Mouse (Mus musculus): ENCODE results near the gene Sowahc.

The Sowahc gene

GRCm38 (mm10) chr10:59221473-59222270 lies at the start of gene Sowahc, which contains the start of gene Sept10:
Sowahc (plus strand) TSS chr10:59221953.
Sept10 (minus strand) TSS chr10:59221847.
- peak; percentile 94 to 97 for DNase-seq (ENCODE audit: low spot score in 2 of 2)

GRCm38 (mm10) chr10:59172539-59172938 lies 49.2 kb upstream of the Sowahc start:
- no peak for DNase-seq (ENCODE audit: low spot score in 2 of 2)

- no peak for DNase-seq (ENCODE audit: low spot score in 2 of 2)
These were observed 42.1 kb upstream of the Sowahc start for GRCm38 (mm10) chr10:59179620-59180019.

GRCm38 (mm10) chr10:59182306-59182705 lies 39.4 kb upstream of the Sowahc start:
- DNase-seq (ENCODE audit: low spot score in 2 of 2), result no peak

- DNase-seq (ENCODE audit: low spot score in 2 of 2), result no peak
These were observed 26.9 kb upstream of the Sowahc start for GRCm38 (mm10) chr10:59194891-59195290.

- DNase-seq (ENCODE audit: low spot score in 2 of 2), result no peak
These were observed 25.0 kb upstream of the Sowahc start for GRCm38 (mm10) chr10:59196763-59197162.

- DNase-seq (ENCODE audit: low spot score in 2 of 2), result no peak
These were observed 21.7 kb upstream of the Sowahc start for GRCm38 (mm10) chr10:59200011-59200410.

GRCm38 (mm10) chr10:59220824-59221472 lies 805 bp upstream of the Sowahc start:
- DNase-seq (ENCODE audit: low spot score in 2 of 2), result no peak

GRCm38 (mm10) chr10:59222271-59223101 lies 733 bp downstream of the Sowahc start:
- DNase-seq (ENCODE audit: low spot score in 2 of 2), result peak; percentile 12 to 26

GRCm38 (mm10) chr10:59223301-59223700 lies 1.5 kb downstream of the Sowahc start:
- DNase-seq (ENCODE audit: low spot score in 2 of 2), result no peak

GRCm38 (mm10) chr10:59223890-59224289 lies 2.1 kb downstream of the Sowahc start:
- no peak for DNase-seq (ENCODE audit: low spot score in 2 of 2)

GRCm38 (mm10) chr10:59225137-59225536 lies 3.4 kb downstream of the Sowahc start:
- no peak for DNase-seq (ENCODE audit: low spot score in 2 of 2)

GRCm38 (mm10) chr10:59229205-59229820 lies 7.6 kb downstream of the Sowahc start:
- DNase-seq (ENCODE audit: low spot score in 2 of 2), result no peak

- DNase-seq (ENCODE audit: low spot score in 2 of 2), result no peak
These were observed 13.5 kb downstream of the Sowahc start for GRCm38 (mm10) chr10:59235227-59235626.

GRCm38 (mm10) chr10:59235847-59236246 lies 14.1 kb downstream of the Sowahc start:
- no peak for DNase-seq (ENCODE audit: low spot score in 2 of 2)

GRCm38 (mm10) chr10:59236486-59236885 lies 14.7 kb downstream of the Sowahc start:
- DNase-seq (ENCODE audit: low spot score in 2 of 2), result no peak

GRCm38 (mm10) chr10:59237757-59238156 lies 16.0 kb downstream of the Sowahc start:
- no peak for DNase-seq (ENCODE audit: low spot score in 2 of 2)

GRCm38 (mm10) chr10:59241141-59241541 lies 19.4 kb downstream of the Sowahc start:
- DNase-seq (ENCODE audit: low spot score in 2 of 2), result no peak

GRCm38 (mm10) chr10:59249531-59249930 lies 27.8 kb downstream of the Sowahc start:
- DNase-seq (ENCODE audit: low spot score in 2 of 2), result no peak

- no peak for DNase-seq (ENCODE audit: low spot score in 2 of 2)
These were observed 28.9 kb downstream of the Sowahc start for GRCm38 (mm10) chr10:59250679-59251078.

- DNase-seq (ENCODE audit: low spot score in 2 of 2), result no peak
These were observed 30.2 kb downstream of the Sowahc start for GRCm38 (mm10) chr10:59251980-59252379.

- DNase-seq (ENCODE audit: low spot score in 2 of 2), result no peak
These were observed 30.6 kb downstream of the Sowahc start for GRCm38 (mm10) chr10:59252396-59252795.

Measured in frontal cortex, postnatal 10 days (tissue).